Mouse (Mus musculus) MEL (cell line): ENCODE data around the gene Olfr1369-ps1. TPM values are rescaled to one million over a fixed set of nuclear protein-coding genes. Genes with fewer than 3 reads are reported as not detected.
A peak's percentile ranks its signal among the peaks of the same experiment; 100 is the strongest.

Experiments
- DNase-seq: peaks from one replicate; pipeline ENCODE4 v3.0.0; 2011; ENCODE audit warnings: low read depth, low spot score
- H3K27ac ChIP-seq: 2 replicates; pipeline ENCODE4 v1.5.1; 2012; ENCODE audit warnings: low read depth, mild to moderate bottlenecking, control low read depth, low read length, moderate library complexity; ENCODE audit not compliant: control insufficient read depth
- H3K27me3 ChIP-seq, 2 experiments: fragments of 150-350 bp in 1 of 2; sonication (generic) in 1 of 2; 2 replicates each; pipeline ENCODE4 v1.6.1; 2012; ENCODE audit warnings: low read length in 2 of 2, mild to moderate bottlenecking in 2 of 2, improper control_type of control experiment in 1 of 2, moderate library complexity in 1 of 2; ENCODE audit not compliant: insufficient read depth in 2 of 2, control insufficient read depth in 1 of 2
- H3K36me3 ChIP-seq, 2 experiments: 2 replicates each; pipeline ENCODE4 v1.6.1; 2012 to 2014; ENCODE audit warnings: low read length in 2 of 2, improper control_type of control experiment in 1 of 2, inconsistent platforms in 1 of 2, mild to moderate bottlenecking in 1 of 2; ENCODE audit not compliant: insufficient read depth in 2 of 2, control insufficient read depth in 1 of 2
- H3K4me1 ChIP-seq, 2 experiments: fragments of 150-350 bp in 1 of 2; sonication (generic) in 1 of 2; 2 replicates each; pipeline ENCODE4 v1.6.1; 2012; ENCODE audit warnings: low read length in 2 of 2, improper control_type of control experiment in 1 of 2, mild to moderate bottlenecking in 1 of 2; ENCODE audit not compliant: insufficient read depth in 2 of 2, control insufficient read depth in 1 of 2
- H3K4me3 ChIP-seq, 2 experiments: fragments of 150-350 bp in 1 of 2; sonication (generic) in 1 of 2; 2 replicates each; pipeline ENCODE4 v1.5.1; 2012; ENCODE audit warnings: low read depth in 2 of 2, low read length in 2 of 2, mild to moderate bottlenecking in 2 of 2, moderate library complexity in 2 of 2, control low read depth in 1 of 2, improper control_type of control experiment in 1 of 2; ENCODE audit not compliant: control insufficient read depth in 1 of 2, insufficient read depth in 1 of 2
- H3K79me2 ChIP-seq: 2 replicates; pipeline ENCODE4 v1.6.1; 2012; ENCODE audit warnings: mild to moderate bottlenecking, low read length, moderate library complexity; ENCODE audit not compliant: control insufficient read depth, poor library complexity, insufficient read depth
- H3K9ac ChIP-seq: 2 replicates; pipeline ENCODE4 v1.6.1; 2012; ENCODE audit warnings: low read depth, mild to moderate bottlenecking, control low read depth, low read length, moderate library complexity; ENCODE audit not compliant: control insufficient read depth, poor library complexity, severe bottlenecking
- H3K9me3 ChIP-seq: fragments of 150-350 bp; sonication (generic); replicated peaks from 2 replicates; pipeline ENCODE4 v1.6.1; 2012; ENCODE audit warnings: mild to moderate bottlenecking, low read length, improper control_type of control experiment, moderate library complexity; ENCODE audit not compliant: insufficient read depth
- CHD2 ChIP-seq: IDR thresholded peaks from 2 replicates; pipeline ENCODE4 v1.6.1; 2011; ENCODE audit warnings: low read length, improper control_type of control experiment
- CTCF ChIP-seq, 3 experiments: IDR thresholded peaks in 2 of 3; conservative IDR thresholded peaks in 1 of 3; 2 replicates each; pipeline ENCODE4 v1.5.1; 2011 to 2012; ENCODE audit warnings: low read length in 3 of 3, low read depth in 2 of 3, mild to moderate bottlenecking in 2 of 3, improper control_type of control experiment in 1 of 3, inconsistent platforms in 1 of 3, mixed read lengths in 1 of 3, moderate library complexity in 1 of 3; ENCODE audit not compliant: control insufficient read depth in 1 of 3, insufficient read depth in 1 of 3, poor library complexity in 1 of 3, severe bottlenecking in 1 of 3
- E2F4 ChIP-seq: IDR thresholded peaks from 2 replicates; pipeline ENCODE4 v1.6.1; 2011; ENCODE audit warnings: low read depth, low read length, improper control_type of control experiment, borderline replicate concordance
- GATA1 ChIP-seq: IDR thresholded peaks from 2 replicates; pipeline ENCODE4 v1.6.1; 2011; ENCODE audit warnings: low read depth, low read length, improper control_type of control experiment
- MAZ ChIP-seq: IDR thresholded peaks from 2 replicates; pipeline ENCODE4 v1.6.1; 2012; ENCODE audit warnings: low read depth, mild to moderate bottlenecking, inconsistent platforms, low read length, improper control_type of control experiment
- NELFE ChIP-seq: IDR thresholded peaks from 2 replicates; pipeline ENCODE4 v1.6.1; 2011; ENCODE audit warnings: low read depth, low read length, improper control_type of control experiment
- POLR2AphosphoS2 ChIP-seq: IDR thresholded peaks from 2 replicates; pipeline ENCODE4 v1.6.1; 2011; ENCODE audit warnings: low read length, improper control_type of control experiment
- RAD21 ChIP-seq: IDR thresholded peaks from 2 replicates; pipeline ENCODE4 v1.6.1; 2011; ENCODE audit warnings: mild to moderate bottlenecking, low read depth, low read length, improper control_type of control experiment
- RCOR1 ChIP-seq: IDR thresholded peaks from 2 replicates; pipeline ENCODE4 v1.6.1; 2012; ENCODE audit warnings: low read depth, mild to moderate bottlenecking, inconsistent platforms, low read length, improper control_type of control experiment
- SIN3A ChIP-seq: IDR thresholded peaks from 2 replicates; pipeline ENCODE4 v1.6.1; 2012; ENCODE audit warnings: low read length, improper control_type of control experiment, inconsistent platforms
- TAL1 ChIP-seq: IDR thresholded peaks from 2 replicates; pipeline ENCODE4 v1.6.1; 2012; ENCODE audit warnings: mild to moderate bottlenecking, inconsistent platforms, low read length, moderate library complexity, mixed read lengths
- TBP ChIP-seq: IDR thresholded peaks from 2 replicates; pipeline ENCODE4 v1.8.0; 2011; ENCODE audit warnings: low read depth, low read length, improper control_type of control experiment
- ZC3H11A ChIP-seq: IDR thresholded peaks from 2 replicates; pipeline ENCODE4 v1.6.1; 2012; ENCODE audit warnings: low read depth, mild to moderate bottlenecking, inconsistent platforms, low read length, improper control_type of control experiment
- ZMIZ1 ChIP-seq: IDR thresholded peaks from 2 replicates; pipeline ENCODE4 v1.6.1; 2012; ENCODE audit warnings: low read depth, mild to moderate bottlenecking, inconsistent platforms, low read length, improper control_type of control experiment, moderate library complexity
- polyA plus RNA-seq, 2 experiments: library from polyadenylated mRNA; stranded (reverse) in 1 of 2; unstranded in 1 of 2; fragments of >175 nt in 1 of 2; fragments of >200 nt in 1 of 2; gene quantifications; 2 replicates each; pipeline versions ENCODE4 v1.2.1 to v1.2.4; 2012; ENCODE audit warnings: low replicate concordance in 2 of 2, low read depth in 1 of 2; ENCODE audit not compliant: insufficient read length in 2 of 2, insufficient read depth in 1 of 2, missing spikeins in 1 of 2
- total RNA-seq: library from RNA; depleted of rRNA; stranded (reverse); fragments of 300-350 nt; gene quantifications from 2 replicates; pipeline ENCODE4 v1.2.3, GENCODE M21; 2012

Gene Olfr1369-ps1
- total and polyA plus RNA-seq, 3 experiments, result 0.74 TPM; not detected in 2

DNA sequence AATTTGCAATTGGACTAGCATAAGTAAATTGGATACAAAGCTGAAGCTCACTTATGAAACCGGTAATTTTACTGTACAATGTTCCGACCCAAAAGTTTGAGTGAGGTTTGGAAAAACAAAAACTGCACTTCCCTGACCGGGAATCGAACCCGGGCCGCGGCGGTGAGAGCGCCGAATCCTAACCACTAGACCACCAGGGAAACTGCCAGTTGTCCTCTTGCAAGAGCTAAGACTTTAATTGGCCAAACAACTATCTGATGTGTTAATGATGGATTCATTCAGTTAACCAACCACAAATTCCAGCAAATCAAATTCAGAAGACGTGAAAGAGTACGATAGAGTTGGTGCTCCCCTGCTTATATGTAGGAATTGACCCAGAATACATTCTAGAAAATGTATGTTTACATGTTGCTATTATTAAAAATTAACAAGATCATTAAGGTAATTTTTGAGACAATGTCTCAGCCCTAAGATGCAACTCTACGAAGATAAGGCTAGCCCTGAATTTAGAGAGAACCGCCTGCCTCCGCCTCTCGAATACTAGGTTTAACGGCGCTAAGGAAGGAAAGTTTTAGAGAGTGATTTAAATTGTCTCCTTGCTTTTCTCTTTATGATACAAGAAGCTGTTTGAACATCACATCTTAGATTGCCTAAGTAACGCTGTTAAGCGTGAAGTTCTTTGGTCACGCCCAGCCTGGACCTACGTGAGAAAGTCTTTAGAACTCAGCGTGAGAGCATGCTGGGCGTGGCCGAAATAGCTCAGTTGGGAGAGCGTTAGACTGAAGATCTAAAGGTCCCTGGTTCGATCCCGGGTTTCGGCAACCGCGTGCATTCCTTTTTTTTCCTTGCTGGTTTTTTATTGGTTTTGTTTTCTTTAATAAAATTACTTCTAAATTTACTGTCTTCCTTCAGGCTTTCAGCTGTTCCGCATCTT lies 49.6 kb downstream of the Olfr1369-ps1 start:
- TF ChIP-seq TBP, result peak; percentile 99
- no peak for TF ChIP-seq POLR2AphosphoS2
- no peak for TF ChIP-seq ZC3H11A
- TF ChIP-seq RCOR1, result no peak
- TF ChIP-seq GATA1, result peak; percentile 65
- TF ChIP-seq NELFE, result no peak
- H3K79me2 ChIP-seq, result no peaks in the 10 kb centered on the region; the same call in 1 of the 2 replicates
- no peaks in the 10 kb centered on the region for H3K9me3 ChIP-seq
- peaks cover 0 to 8% of the 10 kb centered on the region in 2 experiments; a peak in 2 of 4 replicates for H3K27me3 ChIP-seq
- no peak overlapping the region for H3K27ac ChIP-seq
- H3K36me3 ChIP-seq, result peaks cover 0 to 2% of the 10 kb centered on the region in 2 experiments; a peak in 2 of 4 replicates
- H3K4me1 ChIP-seq, result peaks cover 3 to 8% of the 10 kb centered on the region in 2 experiments; a peak in 2 of 4 replicates
- peak overlapping the region; percentile 63 for H3K9ac ChIP-seq
- H3K4me3 ChIP-seq, result peak overlapping the region; percentile 56 to 89
- DNase-seq, result peak; percentile 94

DNA sequence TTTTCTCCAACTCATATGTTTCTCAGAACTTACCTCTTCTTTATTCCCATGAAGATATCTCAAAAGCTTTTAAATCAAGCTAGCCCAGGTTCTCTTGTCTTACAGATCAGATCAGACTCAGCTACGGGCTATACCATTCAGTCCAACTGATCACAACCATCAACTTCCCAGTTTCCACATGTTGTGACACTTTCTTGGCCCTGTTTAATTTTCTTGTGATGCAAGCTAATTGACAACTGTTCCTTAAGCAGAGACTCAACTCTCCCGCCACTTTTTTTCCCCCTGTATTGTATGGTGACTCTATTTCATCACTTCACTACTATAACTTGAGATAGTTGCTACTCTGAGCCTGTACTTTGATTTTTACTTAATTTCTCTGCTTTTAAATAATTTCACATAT lies 50.3 kb downstream of the Olfr1369-ps1 start:
- TF ChIP-seq ZMIZ1 (no peak), RAD21 (no peak), CHD2 (no peak), NELFE (no peak), SIN3A (no peak), CTCF (IDR thresholded peaks at IDR 0.05 in 2 of 3, conservative IDR thresholded peaks at IDR 0.05 in 1 of 3; ENCODE audit: control insufficient read depth in 1 of 3, insufficient read depth in 1 of 3, low read depth in 2 of 3, low read length in 3 of 3, poor library complexity in 1 of 3, severe bottlenecking in 1 of 3) (no peak), TAL1 (no peak), MAZ (no peak), E2F4 (no peak)

More for the DNA sequence above, 50.3 kb downstream of the Olfr1369-ps1 start:
- no peaks in the 10 kb centered on the region; the same call in 1 of the 2 replicates for H3K79me2 ChIP-seq
- H3K27me3 ChIP-seq, result peaks cover 0 to 6% of the 10 kb centered on the region in 2 experiments; a peak in 2 of 4 replicates
- peaks cover 0 to 6% of the 10 kb centered on the region in 2 experiments; a peak in 2 of 4 replicates for H3K36me3 ChIP-seq
- peak overlapping the region; percentile 33 to 64 for H3K4me3 ChIP-seq
- DNase-seq, result no peak
- H3K4me1 ChIP-seq, result peaks cover 3 to 8% of the 10 kb centered on the region in 2 experiments; a peak in 2 of 4 replicates
- H3K9ac ChIP-seq, result peak overlapping the region; percentile 46
- H3K27ac ChIP-seq, result no peak overlapping the region
- H3K9me3 ChIP-seq, result no peaks in the 10 kb centered on the region
